Mouse (Mus musculus) left cerebral cortex, postnatal 14 days (tissue): ENCODE data around the gene Acot8. TPM values are rescaled to one million over a fixed set of nuclear protein-coding genes. Genes with fewer than 3 reads are reported as not detected.
"Not testable (repeated sequence)": the region's sequence is repeated elsewhere in the genome, so short reads cannot be mapped to it uniquely, and the experiment has no call there.

Source experiments
- DNase-seq, 2 experiments: peaks; one replicate each; pipeline ENCODE4 v3.0.0; 2021 to 2022; ENCODE audit warnings: low spot score in 2 of 2, mixed read lengths in 1 of 2
- intact Hi-C: fragments of 180-260 bp; cut with DNase I; formaldehyde crosslinking; loops from one replicate; pipeline ENCODE4 v1.15.1; 2025
- total RNA-seq, 2 experiments: library from RNA; stranded (reverse); gene quantifications; 2 replicates each; pipeline ENCODE4 v1.2.3; 2021

Gene Acot8
- total RNA-seq, 2 experiments from 2014 or later, result 25.8 to 27.7 TPM

GRCm38 (mm10) chr2:164817206-164817605, 12.5 kb upstream of the Acot8 start:
- DNase-seq, result no peak
- intact Hi-C loops, result no loop called here

- DNase-seq, result no peak
- intact Hi-C loops, result no loop called here
Measured at GRCm38 (mm10) chr2:164815821-164816220, 11.1 kb upstream of the Acot8 start.

DNA sequence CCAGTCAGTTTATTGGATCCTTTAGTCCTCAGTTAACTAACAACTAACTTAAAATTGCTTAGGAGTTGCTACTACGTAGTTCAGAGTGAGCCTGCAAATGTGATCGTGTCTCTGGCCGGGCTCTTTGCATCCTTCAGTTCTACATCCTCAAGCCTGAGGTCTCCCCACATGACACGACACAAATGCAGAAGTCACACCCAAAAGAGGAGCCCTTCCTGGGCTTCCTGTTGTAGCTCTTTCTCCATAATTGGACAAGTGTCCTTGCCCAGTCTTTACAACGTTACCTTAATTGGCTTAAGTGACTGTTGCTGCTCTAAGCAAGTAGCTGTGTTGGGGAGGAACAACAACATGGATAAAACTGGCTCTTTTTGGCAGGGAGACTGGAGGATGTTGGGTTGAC, 10.7 kb upstream of the Acot8 start:
- DNase-seq, result no peak
- intact Hi-C loops, result no loop called here

DNA sequence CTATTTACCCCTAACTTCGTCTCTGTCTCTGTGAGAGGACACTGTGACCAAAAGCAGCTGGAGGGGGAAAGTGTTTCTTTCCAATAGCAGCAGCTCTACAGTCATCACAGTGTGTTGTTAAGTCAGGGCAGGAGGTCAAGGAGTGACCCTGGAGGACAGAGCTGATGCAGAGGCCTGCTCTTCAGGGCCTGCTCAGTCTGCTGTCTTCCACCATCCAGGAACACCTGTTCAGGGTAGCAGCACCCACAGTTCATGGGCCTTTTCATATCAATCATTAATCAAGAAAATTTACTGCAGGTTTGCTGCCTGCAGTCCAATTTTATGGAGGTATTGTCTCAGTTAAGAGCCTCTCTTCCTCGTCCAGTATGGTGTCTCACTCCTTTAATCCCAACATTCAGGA, 8.9 kb upstream of the Acot8 start:
- intact Hi-C loops, result no loop called here
- no peak for DNase-seq

- intact Hi-C loops, result no loop called here
- DNase-seq, result no peak
Measured at GRCm38 (mm10) chr2:164806614-164807013, 1.9 kb upstream of the Acot8 start.

- intact Hi-C loops, result no loop called here
- DNase-seq, result peak in 1 of 2 experiments; percentile 28
Measured at GRCm38 (mm10) chr2:164805332-164805718, 643 bp upstream of the Acot8 start.

- intact Hi-C loops, result no loop called here
Measured at GRCm38 (mm10) chr2:164803921-164804313, 765 bp downstream of the Acot8 start.

DNA sequence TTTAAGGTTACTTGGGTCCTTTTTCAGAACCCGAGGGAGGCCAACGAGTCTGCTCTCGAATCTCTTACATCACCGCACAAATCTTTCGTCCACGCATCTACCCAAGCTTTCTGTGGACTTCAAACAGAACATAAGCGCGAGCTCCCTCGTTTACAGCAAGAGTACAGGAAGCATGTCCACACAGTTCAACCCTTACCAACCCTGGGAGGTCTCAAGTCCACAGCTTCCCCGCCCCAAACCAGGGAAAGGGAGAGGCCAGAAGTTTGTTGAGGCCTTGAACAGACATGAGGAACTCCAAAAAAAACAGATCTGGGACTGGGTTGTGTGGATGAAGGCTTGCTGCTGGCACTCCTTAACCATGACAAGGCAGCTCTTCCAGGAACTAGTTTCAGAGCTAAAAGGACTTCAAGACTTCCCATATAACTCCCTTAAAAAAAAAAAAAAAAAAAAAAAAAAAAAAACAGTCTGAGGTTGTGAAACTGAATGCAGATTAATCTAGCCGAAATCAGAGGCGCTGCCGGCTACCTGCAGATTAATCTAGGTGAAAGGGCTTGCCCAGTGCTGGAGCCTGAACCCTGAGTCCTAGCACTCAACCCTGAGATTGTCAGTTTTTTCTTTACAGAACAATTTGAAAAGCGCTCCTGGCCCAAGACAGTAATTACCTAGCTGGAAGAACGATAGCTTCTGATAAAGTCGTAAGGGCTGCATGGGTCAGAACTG, 1.3 kb downstream of the Acot8 start:
- no peak for DNase-seq
- intact Hi-C loops, result no loop called here

More at GRCm38 (mm10) chr2:164803921-164804313, 765 bp downstream of the Acot8 start:
- no peak for DNase-seq

- DNase-seq, result no peak
- intact Hi-C loops, result no loop called here
Measured at GRCm38 (mm10) chr2:164800252-164801004, 4.3 kb downstream of the Acot8 start.

DNA sequence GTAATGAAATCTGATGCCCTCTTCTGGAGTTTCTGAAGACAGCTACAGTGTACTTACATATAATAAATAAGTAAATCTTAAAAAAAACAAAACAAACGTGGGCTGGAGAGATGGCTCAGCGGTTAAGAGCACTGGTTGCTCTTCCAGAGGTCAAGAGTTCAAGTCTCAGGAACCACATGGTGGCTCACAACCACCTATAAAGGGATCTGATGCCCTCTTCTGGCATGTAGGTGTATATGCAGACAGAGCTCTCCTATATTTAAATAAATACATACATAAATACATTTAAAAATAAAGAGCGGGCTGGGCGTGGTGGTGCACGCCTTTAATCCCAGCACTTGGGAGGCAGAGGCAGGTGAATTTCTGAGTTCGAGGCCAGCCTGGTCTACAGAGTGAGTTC, 6.1 kb downstream of the Acot8 start:
- intact Hi-C loops, DNase-seq: not testable (repeated sequence)

GRCm38 (mm10) chr2:164795868-164796267, 8.8 kb downstream of the Acot8 start:
- DNase-seq, result no peak
- intact Hi-C loops, result no loop called here

DNA sequence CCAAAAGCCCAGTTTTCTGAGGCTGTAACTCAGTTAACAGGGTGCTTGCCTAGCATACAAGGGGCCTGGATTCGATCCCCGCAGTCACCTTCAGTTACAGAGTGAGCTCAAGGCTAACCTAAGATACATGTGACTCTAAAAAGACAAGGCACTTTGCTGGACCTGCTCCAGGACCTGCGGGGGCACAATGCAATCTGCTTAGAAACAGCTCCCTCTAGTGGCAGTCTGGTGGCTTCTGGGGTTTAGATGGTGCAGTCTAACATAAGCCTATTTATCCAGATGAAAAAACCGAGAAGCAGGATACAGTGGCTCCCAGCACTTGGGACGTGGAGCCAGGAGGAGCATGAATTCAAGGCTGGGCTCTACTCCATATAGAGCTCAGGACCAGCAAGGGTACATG, 10.4 kb downstream of the Acot8 start:
- intact Hi-C loops, result no loop called here
- DNase-seq, result peak; percentile 87 to 94

GRCm38 (mm10) chr2:164793772-164794171, 10.9 kb downstream of the Acot8 start:
- peak; percentile 16 to 46 for DNase-seq
- intact Hi-C loops, result no loop called here

GRCm38 (mm10) chr2:164793236-164793635, 11.4 kb downstream of the Acot8 start:
- DNase-seq, result peak; percentile 61
- intact Hi-C loops, result no loop called here

DNA sequence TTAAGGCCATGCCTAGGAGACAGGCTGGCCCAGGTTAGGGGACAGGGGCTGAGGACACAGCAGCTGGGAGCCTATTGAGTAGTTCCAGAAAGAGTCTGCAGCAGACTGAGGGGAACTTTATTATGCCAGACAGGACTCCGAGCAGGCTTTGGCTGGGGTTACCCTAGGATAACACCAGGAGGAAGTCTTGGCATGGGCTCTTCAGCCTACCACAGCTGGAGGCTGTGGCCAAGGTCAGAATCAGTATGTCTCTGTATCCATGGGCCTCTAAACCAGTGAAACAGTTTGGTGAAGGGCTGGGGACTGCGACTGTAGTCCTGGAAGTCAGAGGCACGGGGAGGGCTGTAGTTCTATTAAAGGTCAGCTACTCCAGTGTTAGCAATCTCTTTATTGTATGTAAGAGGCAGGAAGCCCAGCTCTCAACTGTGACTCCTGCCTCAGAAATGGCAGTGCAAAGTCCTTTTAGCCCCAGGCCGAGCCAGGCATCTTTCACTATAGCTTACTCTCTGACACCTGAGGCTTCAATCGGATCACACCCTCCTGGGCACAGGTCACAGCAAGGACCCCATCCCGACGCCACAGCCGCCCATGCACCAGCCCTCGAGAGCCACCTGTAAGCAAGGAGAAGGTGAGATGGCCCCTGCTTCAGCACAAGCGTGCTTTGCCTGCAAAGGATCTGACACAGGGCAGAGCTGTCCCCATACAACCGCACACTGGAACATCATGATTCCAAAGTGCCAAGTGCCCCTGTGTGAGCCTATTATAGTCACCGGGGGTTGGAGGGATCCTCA, 12.1 kb downstream of the Acot8 start:
- intact Hi-C loops, result no loop called here
- DNase-seq, result no peak

DNA sequence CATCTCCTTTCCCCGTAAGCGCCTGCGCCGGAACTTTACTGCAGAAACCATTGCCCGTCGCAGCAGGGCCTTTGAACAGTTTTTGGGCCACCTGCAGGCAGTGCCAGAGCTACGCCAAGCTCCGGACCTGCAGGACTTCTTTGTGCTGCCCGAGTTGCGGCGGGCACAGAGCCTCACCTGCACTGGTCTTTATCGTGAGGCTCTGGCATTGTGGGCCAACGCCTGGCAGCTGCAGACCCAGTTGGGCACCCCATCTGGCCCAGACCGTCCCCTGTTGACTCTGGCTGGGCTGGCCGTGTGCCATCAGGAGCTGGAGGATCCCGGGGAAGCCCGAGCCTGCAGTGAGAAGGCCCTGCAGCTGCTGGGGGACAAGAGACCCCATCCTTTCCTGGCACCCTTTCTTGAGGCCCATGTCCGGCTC, 12.8 kb downstream of the Acot8 start:
- no peak for DNase-seq
- intact Hi-C loops, result no loop called here

DNA sequence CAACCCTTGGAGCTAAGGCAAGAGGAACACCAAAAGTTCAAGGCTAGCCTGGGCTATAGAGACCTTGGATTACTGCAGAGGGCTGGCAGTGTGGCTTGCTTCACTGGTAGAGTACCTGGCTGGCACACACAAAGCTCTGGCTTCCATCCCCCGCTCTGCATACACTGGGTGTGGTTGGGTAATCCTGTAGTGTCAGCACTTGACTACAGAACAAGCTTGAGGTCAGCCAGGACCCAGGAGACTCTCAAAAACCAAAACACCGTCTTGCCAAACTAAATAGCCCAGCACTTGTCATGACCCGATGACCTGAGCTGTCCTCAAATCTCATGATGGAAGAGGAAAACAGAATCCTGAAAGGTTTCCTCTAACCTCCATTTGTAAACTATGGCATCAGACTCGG, 14.2 kb downstream of the Acot8 start:
- intact Hi-C loops, result no loop called here
- no peak for DNase-seq

DNA sequence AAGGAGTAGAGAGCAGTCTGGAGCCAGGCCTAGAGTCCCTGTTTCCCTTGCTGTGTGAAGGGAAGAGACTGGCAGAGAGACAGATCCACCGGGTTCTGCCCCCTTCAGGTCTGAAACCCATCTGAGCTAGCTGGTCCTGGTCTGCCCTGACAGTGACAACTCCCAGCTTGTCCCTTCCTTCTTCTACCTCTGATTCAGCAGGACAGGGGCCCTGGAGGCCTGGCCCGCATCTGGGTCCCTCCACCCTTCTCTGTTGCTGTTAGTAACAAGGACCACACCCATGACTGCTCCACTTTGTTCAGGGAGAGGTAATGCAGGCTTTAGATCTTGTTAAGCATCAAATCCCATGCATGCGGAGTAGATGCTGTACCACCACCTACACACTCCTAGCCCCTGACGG, 16.3 kb downstream of the Acot8 start:
- intact Hi-C loops, result no loop called here
- DNase-seq, result no peak

DNA sequence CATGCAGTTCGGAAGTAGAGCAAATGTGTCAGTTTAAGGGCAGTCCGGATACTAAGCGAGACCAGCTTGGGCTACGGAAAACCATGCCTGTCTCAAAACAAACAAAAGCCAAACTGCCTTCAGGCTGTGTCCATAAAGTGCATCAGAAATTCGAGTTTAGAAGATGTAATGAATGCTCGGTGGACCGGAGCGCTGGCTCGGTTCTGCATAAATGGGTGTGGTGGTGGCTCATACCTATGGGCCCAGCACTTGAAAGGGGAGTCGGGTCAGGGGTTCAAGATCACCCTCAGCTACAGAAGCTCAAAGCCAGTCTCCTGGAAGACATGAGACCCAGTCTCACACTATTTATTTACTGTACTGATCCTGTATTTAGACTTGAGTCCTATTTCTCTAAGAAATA, 16.9 kb downstream of the Acot8 start:
- intact Hi-C loops, result no loop called here
- no peak for DNase-seq

GRCm38 (mm10) chr2:164787032-164787431, 17.6 kb downstream of the Acot8 start:
- intact Hi-C loops, result no loop called here
- DNase-seq, result no peak
